Mouse (Mus musculus) ES-E14 (cell line): ENCODE results near the gene Ppp1r16b. TPM values are rescaled to one million over a fixed set of nuclear protein-coding genes. Genes with fewer than 3 reads are reported as not detected.

Experiments
- DNase-seq: peaks from one replicate; pipeline ENCODE4 v3.0.0-alpha.2; 2013; ENCODE audit warnings: low read depth, low spot score
- H3K27ac ChIP-seq: 2 replicates; pipeline ENCODE4 v1.5.1; 2012; ENCODE audit warnings: low read depth, mild to moderate bottlenecking, low read length, moderate library complexity, mixed read lengths; ENCODE audit not compliant: poor library complexity, insufficient read depth, severe bottlenecking
- H3K36me3 ChIP-seq: 2 replicates; pipeline ENCODE4 v1.6.1; 2012; ENCODE audit warnings: mild to moderate bottlenecking, low read length, moderate library complexity, mixed read lengths; ENCODE audit not compliant: control insufficient read depth, poor library complexity, insufficient read depth, severe bottlenecking
- H3K4me1 ChIP-seq, 2 experiments: fragments of 150-350 bp in 1 of 2; sonication (generic) in 1 of 2; 2 replicates each; pipeline ENCODE4 v1.6.1; 2012; ENCODE audit warnings: low read length in 2 of 2, mild to moderate bottlenecking in 1 of 2, mixed read lengths in 1 of 2; ENCODE audit not compliant: control insufficient read depth in 2 of 2, insufficient read depth in 2 of 2, poor library complexity in 1 of 2
- H3K4me3 ChIP-seq, 2 experiments: fragments of 150-350 bp in 1 of 2; sonication (generic) in 1 of 2; 2 replicates each; pipeline ENCODE4 v1.5.1; 2012; ENCODE audit warnings: low read length in 2 of 2, low read depth in 1 of 2, mild to moderate bottlenecking in 1 of 2, mixed read lengths in 1 of 2; ENCODE audit not compliant: insufficient read depth in 1 of 2, poor library complexity in 1 of 2, severe bottlenecking in 1 of 2
- H3K9ac ChIP-seq: 2 replicates; pipeline ENCODE4 v1.6.1; 2012; ENCODE audit warnings: low read depth, mild to moderate bottlenecking, low read length, mixed read lengths; ENCODE audit not compliant: poor library complexity, insufficient read depth, severe bottlenecking
- H3K9me3 ChIP-seq: fragments of 150-350 bp; sonication (generic); 2 replicates; pipeline ENCODE4 v1.6.1; 2012; ENCODE audit warnings: low read depth, mild to moderate bottlenecking, low read length; ENCODE audit not compliant: control insufficient read depth, insufficient read depth
- CHD2 ChIP-seq: IDR thresholded peaks from 2 replicates; pipeline ENCODE4 v1.6.1; 2014; ENCODE audit warnings: mild to moderate bottlenecking, low read depth, low read length, inconsistent platforms
- HCFC1 ChIP-seq: IDR thresholded peaks from 2 replicates; pipeline ENCODE4 v1.6.1; 2012; ENCODE audit warnings: low read length, inconsistent platforms, borderline replicate concordance; ENCODE audit not compliant: insufficient read depth
- MAFK ChIP-seq: IDR thresholded peaks from 2 replicates; pipeline ENCODE4 v1.6.1; 2014; ENCODE audit warnings: mild to moderate bottlenecking, low read depth, low read length, inconsistent platforms; ENCODE audit not compliant: insufficient read depth
- ZC3H11A ChIP-seq: IDR thresholded peaks from 2 replicates; pipeline ENCODE4 v1.6.1; 2012; ENCODE audit warnings: low read depth, mild to moderate bottlenecking, inconsistent platforms, low read length, borderline replicate concordance
- ZNF384 ChIP-seq: IDR thresholded peaks from 2 replicates; pipeline ENCODE4 v1.6.1; 2012; ENCODE audit warnings: low read depth, low read length, inconsistent platforms
- in situ Hi-C, 2 experiments: fragments of 600-800 bp; cut with MboI; formaldehyde crosslinking; loops; one replicate each; pipeline ENCODE4 v1.15.1; 2025; ENCODE audit warnings: low sequenced_read_pairs in 2 of 2, inconsistent platforms in 1 of 2; ENCODE audit not compliant: unreplicated experiment in 2 of 2
- total RNA-seq: library from RNA; depleted of rRNA; stranded (reverse); fragments of 300-350 nt; gene quantifications from 2 replicates; pipeline ENCODE4 v1.2.3, GENCODE M21; 2012

The Ppp1r16b gene
- total RNA-seq, 1 experiment: 1.2 TPM

DNA sequence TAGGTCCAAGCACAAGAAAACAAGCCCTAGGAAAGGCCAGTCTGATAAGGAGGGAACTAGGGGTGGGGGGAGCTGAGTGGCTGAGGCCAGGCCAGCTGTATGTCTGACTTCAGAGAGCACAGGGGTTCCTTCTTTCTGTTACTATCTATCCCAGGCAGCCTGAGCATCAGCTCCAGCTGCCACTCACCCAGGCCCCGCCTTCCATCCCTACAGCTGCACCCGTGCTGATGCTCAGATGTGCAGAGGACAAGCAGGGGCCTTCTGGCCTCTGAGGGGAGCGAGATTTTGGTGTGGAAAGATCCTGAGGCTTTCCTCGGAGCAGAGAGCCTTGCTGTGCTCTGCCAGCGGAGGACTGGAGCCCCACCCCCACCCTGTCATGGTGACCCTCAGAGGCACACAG lies 50.9 kb downstream of the Ppp1r16b start:
- in situ Hi-C loops: no loop called here
- Histone ChIP-seq H3K9me3 (no peaks in the 10 kb centered on the region), H3K9ac (no peak overlapping the region), H3K36me3 (no peaks in the 10 kb centered on the region), H3K4me1 (no peaks in the 10 kb centered on the region; a peak in 1 of 4 replicates), H3K27ac (no peak overlapping the region), H3K4me3 (no peak overlapping the region)
- no peak for TF ChIP-seq HCFC1
- no peak for TF ChIP-seq ZC3H11A
- TF ChIP-seq ZNF384: no peak
- TF ChIP-seq CHD2: no peak
- no peak for TF ChIP-seq MAFK
- DNase-seq: no peak

DNA sequence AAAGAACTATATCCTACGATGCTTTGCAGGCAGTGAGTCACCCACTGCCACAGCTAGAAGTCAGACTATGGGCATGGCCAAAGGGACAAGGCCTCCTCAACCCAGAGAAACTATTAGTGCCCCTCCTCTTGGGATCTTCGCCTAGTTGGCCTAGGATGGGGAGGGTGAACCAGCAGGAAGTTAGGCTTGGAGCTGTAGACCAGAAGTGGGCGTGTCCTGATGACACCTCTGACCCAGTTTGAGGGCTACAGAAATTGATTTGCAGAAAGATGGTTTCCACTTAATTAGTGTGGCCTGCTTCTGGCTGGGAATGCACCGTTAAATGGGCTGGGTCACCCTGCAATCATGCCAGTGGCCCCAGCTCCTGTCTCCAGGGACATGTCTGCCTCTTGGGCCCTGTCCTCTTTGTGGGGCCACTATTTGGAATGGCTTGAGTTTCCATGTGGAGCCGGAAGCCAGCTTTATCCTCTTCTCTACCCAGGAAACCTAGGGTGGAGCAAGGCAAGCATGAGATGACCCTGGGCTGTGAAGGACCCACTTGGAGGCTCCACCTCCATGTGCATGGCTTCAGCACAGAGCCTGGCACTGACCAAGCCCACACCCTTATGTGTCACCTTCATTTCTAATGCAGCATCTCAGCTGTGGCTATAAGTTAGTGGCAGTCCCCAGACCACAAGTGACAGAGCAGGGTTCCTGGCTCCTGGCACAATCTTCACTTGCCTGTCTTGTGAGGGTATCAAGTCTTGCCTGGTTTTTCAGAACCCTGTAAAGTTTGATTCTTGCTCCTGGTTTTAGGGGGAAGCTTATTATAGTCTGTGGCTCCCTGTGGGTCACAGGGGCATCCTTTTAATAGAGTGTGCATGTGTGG lies 52.6 kb downstream of the Ppp1r16b start:
- Histone ChIP-seq H3K9me3 (no peaks in the 10 kb centered on the region), H3K27ac (no peak overlapping the region), H3K4me1 (no peaks in the 10 kb centered on the region; a peak in 1 of 4 replicates), H3K4me3 (no peak overlapping the region), H3K9ac (no peak overlapping the region), H3K36me3 (no peaks in the 10 kb centered on the region)
- in situ Hi-C loops: no loop called here
- DNase-seq: no peak
- no peak for TF ChIP-seq MAFK
- no peak for TF ChIP-seq ZC3H11A
- no peak for TF ChIP-seq CHD2
- no peak for TF ChIP-seq ZNF384
- no peak for TF ChIP-seq HCFC1

DNA sequence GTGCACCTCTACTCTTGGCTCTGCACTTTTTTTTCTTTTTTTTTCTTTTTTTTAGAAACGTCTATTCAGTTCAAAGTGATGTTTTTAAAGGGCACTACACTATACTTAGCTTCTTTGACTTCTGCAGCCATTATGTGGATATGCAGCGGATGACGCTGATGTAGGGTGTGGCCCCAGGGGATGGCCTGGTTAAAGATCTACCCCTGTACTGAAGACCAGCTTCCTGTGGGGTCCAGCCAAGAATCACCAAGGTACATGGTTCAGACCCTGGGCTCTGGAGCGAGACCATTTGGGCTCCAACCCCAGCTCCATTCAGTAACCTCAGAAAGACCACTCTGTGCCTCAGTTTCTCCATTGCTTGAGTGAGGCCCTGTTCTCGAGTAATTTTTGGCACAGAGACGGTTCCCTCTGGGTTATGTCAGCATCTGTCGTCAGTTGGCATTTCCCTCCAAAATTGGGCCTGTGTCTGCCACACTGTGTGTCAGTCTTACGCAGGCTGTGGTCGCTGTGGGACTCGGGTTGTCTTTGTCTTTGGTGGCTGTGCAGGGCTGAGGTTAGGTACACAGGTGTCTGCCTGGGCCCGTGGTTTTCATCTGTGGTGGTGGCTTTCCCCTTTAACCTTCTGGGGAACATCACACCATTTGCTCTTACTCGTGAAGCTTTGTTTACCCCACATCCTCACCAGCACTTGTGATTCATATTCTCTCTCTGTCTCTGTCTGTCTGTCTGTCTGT lies 53.8 kb downstream of the Ppp1r16b start:
- DNase-seq: no peak
- Histone ChIP-seq H3K4me3 (no peak overlapping the region), H3K9ac (no peak overlapping the region), H3K4me1 (no peaks in the 10 kb centered on the region; a peak in 1 of 4 replicates), H3K36me3 (no peaks in the 10 kb centered on the region), H3K27ac (no peak overlapping the region), H3K9me3 (no peaks in the 10 kb centered on the region)
- in situ Hi-C loops: no loop called here
- no peak for TF ChIP-seq MAFK
- no peak for TF ChIP-seq ZNF384
- TF ChIP-seq ZC3H11A: no peak
- no peak for TF ChIP-seq CHD2
- TF ChIP-seq HCFC1: no peak

DNA sequence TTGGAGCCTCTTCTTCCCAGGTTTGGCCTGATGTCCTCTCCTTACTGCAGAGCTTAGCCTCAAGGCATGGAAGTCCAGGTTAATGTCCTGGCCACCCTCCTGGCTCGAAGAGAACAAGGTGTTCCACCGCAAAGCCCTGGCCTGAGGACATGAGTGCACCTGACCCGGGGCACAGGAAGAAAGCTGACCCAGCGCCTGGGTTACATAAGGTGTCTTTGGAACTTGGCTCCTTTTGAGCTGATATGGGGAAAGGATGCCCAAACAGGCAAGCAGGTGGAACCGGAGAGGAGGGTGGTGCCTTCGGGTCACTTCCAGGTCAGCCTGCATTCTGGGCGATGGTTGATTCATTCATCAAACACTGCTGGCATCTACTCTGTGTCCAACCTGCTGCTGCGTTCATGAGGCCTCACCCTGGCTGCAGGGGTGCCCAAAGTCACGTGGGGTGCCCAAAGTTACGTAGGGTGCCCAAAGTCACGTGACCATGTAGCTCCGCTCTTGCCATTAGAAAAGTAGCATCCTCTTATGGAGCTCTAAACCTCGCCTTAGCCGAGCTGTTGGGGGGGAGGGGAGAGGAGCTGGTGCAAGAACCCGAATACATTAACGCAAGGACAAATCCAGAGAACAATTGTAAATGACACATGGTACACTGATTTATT lies 55.6 kb downstream of the Ppp1r16b start:
- Histone ChIP-seq H3K9ac (no peak overlapping the region), H3K27ac (no peak overlapping the region), H3K4me1 (no peaks in the 10 kb centered on the region; a peak in 1 of 4 replicates), H3K36me3 (no peaks in the 10 kb centered on the region), H3K9me3 (no peaks in the 10 kb centered on the region), H3K4me3 (no peak overlapping the region)
- in situ Hi-C loops: no loop called here
- TF ChIP-seq ZC3H11A (no peak), MAFK (no peak), CHD2 (no peak), ZNF384 (no peak), HCFC1 (no peak)
- DNase-seq: no peak
